Mouse (Mus musculus) CH12.LX (cell line): Measurements from ENCODE around the gene Nol3.

Experiments used
- NELFE ChIP-seq: IDR thresholded peaks from 2 replicates; pipeline ENCODE4 v1.6.1; 2011; ENCODE audit warnings: low read depth, low read length, improper control_type of control experiment
- POLR2A ChIP-seq: IDR thresholded peaks from 2 replicates; pipeline ENCODE4 v1.6.1; 2011; ENCODE audit warnings: low read depth, mild to moderate bottlenecking, improper control_type of control experiment, low read length
- UBTF ChIP-seq: IDR thresholded peaks from 2 replicates; pipeline ENCODE4 v1.6.1; 2012; ENCODE audit warnings: low read depth, mild to moderate bottlenecking, inconsistent platforms, low read length, improper control_type of control experiment, moderate library complexity
- ZNF384 ChIP-seq: IDR thresholded peaks from 2 replicates; pipeline ENCODE4 v1.6.1; 2012; ENCODE audit warnings: low read depth, low read length, improper control_type of control experiment, inconsistent platforms

GRCm38 (mm10) chr8:105303874-105304273 lies 27.9 kb downstream of the Nol3 start:
- TF ChIP-seq POLR2A (no peak), UBTF (no peak), NELFE (no peak), ZNF384 (no peak)
